Mouse (Mus musculus): ENCODE data around the gene Syne2.

- TF ChIP-seq ZNF384 (IDR thresholded peaks at IDR 0.05; ENCODE audit: low read depth, low read length) (no peak), CHD2 (IDR thresholded peaks at IDR 0.05; ENCODE audit: low read depth, low read length) (no peak), ZC3H11A (IDR thresholded peaks at IDR 0.05; ENCODE audit: borderline replicate concordance, low read depth, low read length) (no peak), HCFC1 (IDR thresholded peaks at IDR 0.05; ENCODE audit: borderline replicate concordance, insufficient read depth, low read length) (no peak)
Measured at GRCm38 (mm10) chr12:76080876-76081556, 263.1 kb downstream of the Syne2 start.

Data from ES-E14 (cell line).